Mouse (Mus musculus): ENCODE data around the gene Ctf1. TPM values are rescaled to one million over a fixed set of nuclear protein-coding genes. Genes with fewer than 3 reads are reported as not detected.

Ctf1 gene
- total and polyA plus RNA-seq, 3 experiments, result 2.8 to 7.2 TPM; not detected in 1

GRCm38 (mm10) chr7:127671880-127672774, 40.4 kb upstream of the Ctf1 start:
- no peak for DNase-seq (ENCODE audit: low read depth, low spot score)
- H3K4me1 ChIP-seq (ENCODE audit: control insufficient read depth in 1 of 2, insufficient read depth in 2 of 2, low read length in 2 of 2), result peaks cover 0 to 3% of the 10 kb centered on the region in 2 experiments; a peak in 1 of 4 replicates
- H3K4me3 ChIP-seq (ENCODE audit: control insufficient read depth in 1 of 2, insufficient read depth in 1 of 2, low read depth in 2 of 2, low read length in 2 of 2), result no peak overlapping the region
- H3K27me3 ChIP-seq (ENCODE audit: control insufficient read depth in 1 of 2, insufficient read depth in 2 of 2, low read length in 2 of 2), result no peaks in the 10 kb centered on the region
- H3K79me2 ChIP-seq (ENCODE audit: control insufficient read depth, insufficient read depth, low read length, poor library complexity), result no peaks in the 10 kb centered on the region
- TF ChIP-seq E2F4 (IDR thresholded peaks at IDR 0.05; ENCODE audit: borderline replicate concordance, low read depth, low read length) (no peak), ZC3H11A (IDR thresholded peaks at IDR 0.05; ENCODE audit: low read depth, low read length) (no peak), ELF1 (IDR thresholded peaks at IDR 0.05; ENCODE audit: low read depth, low read length) (no peak), GATA1 (IDR thresholded peaks at IDR 0.05; ENCODE audit: low read depth, low read length) (no peak), HCFC1 (IDR thresholded peaks at IDR 0.05; ENCODE audit: low read depth, low read length) (no peak), TCF12 (IDR thresholded peaks at IDR 0.05; ENCODE audit: low read depth, low read length) (no peak), RCOR1 (IDR thresholded peaks at IDR 0.05; ENCODE audit: low read depth, low read length) (no peak), USF2 (IDR thresholded peaks at IDR 0.05; ENCODE audit: borderline replicate concordance in 1 of 2, insufficient read depth in 1 of 2, low read depth in 1 of 2, low read length in 2 of 2) (no peak), UBTF (IDR thresholded peaks at IDR 0.05; ENCODE audit: borderline replicate concordance, insufficient read depth, low read depth, low read length) (no peak), GABPA (IDR thresholded peaks at IDR 0.05; ENCODE audit: low read depth, low read length) (no peak), MYB (IDR thresholded peaks at IDR 0.05; ENCODE audit: low read depth, low read length) (no peak), KAT2A (conservative IDR thresholded peaks at IDR 0.05; ENCODE audit: low read depth, low read length) (no peak), RAD21 (IDR thresholded peaks at IDR 0.05; ENCODE audit: low read depth, low read length) (no peak)
- H3K27ac ChIP-seq (ENCODE audit: control insufficient read depth, low read depth, low read length), result no peak overlapping the region
- H3K9me3 ChIP-seq (replicated peaks; ENCODE audit: insufficient read depth, low read length), result no peaks in the 10 kb centered on the region
- 0 out of 4 replicates have a peak, but pooled peaks cover 0 to 2% of the 10 kb centered on the region in 2 experiments for H3K36me3 ChIP-seq (ENCODE audit: control insufficient read depth in 1 of 2, insufficient read depth in 2 of 2, low read length in 2 of 2)
- H3K9ac ChIP-seq (ENCODE audit: control insufficient read depth, low read depth, low read length, poor library complexity, severe bottlenecking), result no peak overlapping the region

- Histone ChIP-seq H3K27ac (ENCODE audit: control insufficient read depth, low read depth, low read length) (no peak overlapping the region), H3K9me3 (replicated peaks; ENCODE audit: insufficient read depth, low read length) (no peaks in the 10 kb centered on the region), H3K4me3 (ENCODE audit: control insufficient read depth in 1 of 2, insufficient read depth in 1 of 2, low read depth in 2 of 2, low read length in 2 of 2) (no peak overlapping the region), H3K9ac (ENCODE audit: control insufficient read depth, low read depth, low read length, poor library complexity, severe bottlenecking) (no peak overlapping the region), H3K27me3 (ENCODE audit: control insufficient read depth in 1 of 2, insufficient read depth in 2 of 2, low read length in 2 of 2) (no peaks in the 10 kb centered on the region), H3K79me2 (ENCODE audit: control insufficient read depth, insufficient read depth, low read length, poor library complexity) (no peaks in the 10 kb centered on the region), H3K4me1 (ENCODE audit: control insufficient read depth in 1 of 2, insufficient read depth in 2 of 2, low read length in 2 of 2) (no peaks in the 10 kb centered on the region), H3K36me3 (ENCODE audit: control insufficient read depth in 1 of 2, insufficient read depth in 2 of 2, low read length in 2 of 2) (0 out of 4 replicates have a peak, but pooled peaks cover 0 to 2% of the 10 kb centered on the region in 2 experiments)
- TF ChIP-seq CTCF (IDR thresholded peaks at IDR 0.05 in 2 of 3, conservative IDR thresholded peaks at IDR 0.05 in 1 of 3; ENCODE audit: control insufficient read depth in 1 of 3, insufficient read depth in 1 of 3, low read depth in 2 of 3, low read length in 3 of 3, poor library complexity in 1 of 3, severe bottlenecking in 1 of 3), result no peak
- TF ChIP-seq ZNF384 (IDR thresholded peaks at IDR 0.05; ENCODE audit: low read depth, low read length), result no peak
- no peak for TF ChIP-seq HCFC1 (IDR thresholded peaks at IDR 0.05; ENCODE audit: low read depth, low read length)
- no peak for TF ChIP-seq SMC3 (IDR thresholded peaks at IDR 0.05; ENCODE audit: low read depth, low read length)
- TF ChIP-seq MYC (IDR thresholded peaks at IDR 0.05; ENCODE audit: low read depth, low read length), result no peak
- TF ChIP-seq NRF1 (IDR thresholded peaks at IDR 0.05; ENCODE audit: insufficient read depth, low read depth, low read length, poor library complexity, severe bottlenecking), result no peak
- TF ChIP-seq USF2 (IDR thresholded peaks at IDR 0.05; ENCODE audit: borderline replicate concordance in 1 of 2, insufficient read depth in 1 of 2, low read depth in 1 of 2, low read length in 2 of 2), result no peak
- no peak for TF ChIP-seq NELFE (IDR thresholded peaks at IDR 0.05; ENCODE audit: low read depth, low read length)
- TF ChIP-seq POLR2AphosphoS2 (IDR thresholded peaks at IDR 0.05; ENCODE audit: low read length), result no peak
- no peak for TF ChIP-seq ETS1 (IDR thresholded peaks at IDR 0.05; ENCODE audit: low read depth, low read length)
- TF ChIP-seq ZC3H11A (IDR thresholded peaks at IDR 0.05; ENCODE audit: low read depth, low read length), result no peak
- no peak for TF ChIP-seq GATA1 (IDR thresholded peaks at IDR 0.05; ENCODE audit: low read depth, low read length)
- no peak for TF ChIP-seq GABPA (IDR thresholded peaks at IDR 0.05; ENCODE audit: low read depth, low read length)
- TF ChIP-seq CHD1 (IDR thresholded peaks at IDR 0.05; ENCODE audit: low read depth, low read length), result no peak
- TF ChIP-seq USF1 (IDR thresholded peaks at IDR 0.05; ENCODE audit: low read depth, low read length), result no peak
- TF ChIP-seq RAD21 (IDR thresholded peaks at IDR 0.05; ENCODE audit: low read depth, low read length), result no peak
- TF ChIP-seq ELF1 (IDR thresholded peaks at IDR 0.05; ENCODE audit: low read depth, low read length), result no peak
- TF ChIP-seq MEF2A (IDR thresholded peaks at IDR 0.05; ENCODE audit: extremely low read depth, insufficient replicate concordance, low read depth, low read length, poor library complexity, severe bottlenecking), result no peak
- TF ChIP-seq MAZ (IDR thresholded peaks at IDR 0.05; ENCODE audit: low read depth, low read length), result no peak
- TF ChIP-seq ZKSCAN1 (IDR thresholded peaks at IDR 0.05; ENCODE audit: low read depth, low read length), result no peak
- DNase-seq (ENCODE audit: low read depth, low spot score), result no peak
Observed at GRCm38 (mm10) chr7:127672776-127673175, 39.8 kb upstream of the Ctf1 start.

All from MEL (cell line).